Mouse (Mus musculus) midbrain, embryonic 16.5 days (tissue): Measurements from ENCODE around the gene Tbccd1. TPM values are rescaled to one million over a fixed set of nuclear protein-coding genes. Genes with fewer than 3 reads are reported as not detected.
"Not testable (repeated sequence)": the region's sequence is repeated elsewhere in the genome, so short reads cannot be mapped to it uniquely, and the experiment has no call there.

ENCODE experiments used
- ATAC-seq: fragments of 200-750 bp; cut with Nextera tagmentation; 2 replicates; pipeline ENCODE4 v1.8.0; 2017; ENCODE audit warnings: moderate TSS enrichment
- H3K27ac ChIP-seq: fragments of 300-500 bp; sonication (generic); 2 replicates; pipeline ENCODE4 v1.5.1; 2014; ENCODE audit warnings: mild to moderate bottlenecking, low read length, mixed read lengths
- H3K27me3 ChIP-seq: fragments of 300-500 bp; sonication (generic); 2 replicates; pipeline ENCODE4 v1.6.1; 2014; ENCODE audit warnings: low read depth, low read length, mixed read lengths; ENCODE audit not compliant: control insufficient read depth, insufficient read depth
- H3K36me3 ChIP-seq: fragments of 300-500 bp; sonication (generic); 2 replicates; pipeline ENCODE4 v1.6.1; 2014; ENCODE audit warnings: mild to moderate bottlenecking, low read length, moderate library complexity, mixed read lengths; ENCODE audit not compliant: control insufficient read depth, insufficient read depth
- H3K4me1 ChIP-seq: fragments of 300-500 bp; sonication (generic); 2 replicates; pipeline ENCODE4 v1.6.1; 2014; ENCODE audit warnings: mild to moderate bottlenecking, low read length, mixed read lengths; ENCODE audit not compliant: control insufficient read depth, insufficient read depth
- H3K4me2 ChIP-seq: fragments of 300-500 bp; sonication (generic); 2 replicates; pipeline ENCODE4 v1.6.1; 2014; ENCODE audit warnings: mild to moderate bottlenecking, low read length, mixed read lengths
- H3K4me3 ChIP-seq: fragments of 300-500 bp; sonication (generic); 2 replicates; pipeline ENCODE4 v1.5.1; 2014; ENCODE audit warnings: low read depth, mild to moderate bottlenecking, low read length, moderate library complexity, mixed read lengths
- H3K9ac ChIP-seq: fragments of 300-500 bp; sonication (generic); 2 replicates; pipeline ENCODE4 v1.6.1; 2014; ENCODE audit warnings: low read depth, low read length, mixed read lengths
- H3K9me3 ChIP-seq: fragments of 300-500 bp; sonication (generic); replicated peaks from 2 replicates; pipeline ENCODE4 v1.6.1; 2014; ENCODE audit warnings: mild to moderate bottlenecking, low read length, mixed read lengths; ENCODE audit not compliant: control insufficient read depth, poor library complexity, severe bottlenecking
- WGBS: fragments of 180-500 bp; shearing (Covaris S2); extraction: QIAGEN DNeasy Blood & Tissue Kit; methylation state at CpG from one replicate; pipeline ENCODE4 v1.1.7; 2014; 5-methylcytosine and 5-hydroxymethylcytosine counted together
- polyA plus RNA-seq: library from polyadenylated mRNA; unstranded; fragments of >200 nt; fragmentation: Nextera tagmentation; extraction: Ambion mirVana; gene quantifications from 2 replicates; pipeline ENCODE4 v1.2.1, GENCODE M21; 2015

Tbccd1 gene
- polyA plus RNA-seq, 1 experiment from 2014 or later, result 20.5 TPM

DNA sequence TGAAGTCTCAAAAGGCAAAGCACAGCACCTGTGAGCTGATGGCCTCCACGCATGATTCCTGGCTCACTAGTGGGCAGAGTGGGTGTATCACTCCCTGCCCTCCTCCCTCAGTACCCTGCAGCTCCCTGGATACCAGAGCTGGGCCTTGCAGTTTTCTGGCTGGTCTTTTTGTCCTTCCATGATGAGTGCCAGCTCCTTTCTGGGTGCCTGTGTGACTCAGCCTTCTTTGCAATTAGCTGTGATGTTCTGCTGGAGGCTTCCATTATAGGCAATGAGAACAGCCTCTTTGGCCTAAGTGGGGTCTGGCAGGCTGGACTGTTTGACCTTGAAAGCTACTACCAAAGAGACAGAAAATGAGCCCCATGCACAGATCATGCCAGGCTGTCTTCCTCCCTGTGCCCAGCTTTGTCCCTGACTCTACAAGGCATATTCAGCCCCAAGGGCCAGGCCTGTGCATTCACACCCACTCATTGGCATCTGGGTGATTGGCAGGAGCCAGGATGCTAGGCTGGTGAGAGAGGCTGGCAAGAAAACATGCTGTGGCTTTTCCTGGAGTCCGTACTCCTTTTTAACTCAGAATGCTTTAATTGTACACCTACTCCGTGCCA is 78.1 kb downstream of the Tbccd1 start:
- ATAC-seq, result no peak
- H3K4me2 ChIP-seq, result no peak overlapping the region

DNA sequence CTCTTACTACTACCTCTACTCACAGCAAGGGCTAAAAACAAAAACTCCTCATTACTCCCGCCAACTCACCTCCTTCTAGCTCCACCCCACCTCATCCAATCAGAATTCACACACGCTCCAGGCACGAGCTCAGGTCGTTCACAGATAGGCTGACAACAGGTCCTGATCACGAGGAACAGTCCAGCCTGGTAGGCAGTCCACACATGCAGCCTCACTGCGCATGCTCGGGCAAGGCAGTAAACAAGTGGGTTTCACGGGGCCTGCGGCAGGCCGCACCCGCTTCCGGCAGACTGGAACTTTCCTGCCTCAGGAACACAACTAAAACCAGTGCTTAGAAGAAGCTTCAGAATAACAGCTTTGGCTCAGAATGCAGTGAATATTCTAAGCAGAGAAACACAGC is 79.2 kb downstream of the Tbccd1 start:
- not testable (repeated sequence) for H3K4me3 ChIP-seq, H3K36me3 ChIP-seq, H3K4me1 ChIP-seq, H3K4me2 ChIP-seq, H3K9ac ChIP-seq, ATAC-seq, H3K27ac ChIP-seq, H3K9me3 ChIP-seq, H3K27me3 ChIP-seq
- WGBS, result 94% methylated on average over 12 of the region's 12 CpGs

More for the DNA sequence above, 78.1 kb downstream of the Tbccd1 start:
- no peaks in the 10 kb centered on the region for H3K27me3 ChIP-seq
- no peak overlapping the region for H3K9ac ChIP-seq
- H3K4me3 ChIP-seq, result no peak overlapping the region
- no peak overlapping the region for H3K27ac ChIP-seq
- H3K4me1 ChIP-seq, result no peaks in the 10 kb centered on the region
- H3K36me3 ChIP-seq, result no peaks in the 10 kb centered on the region
- WGBS, result 94% methylated on average over 3 of the region's 3 CpGs
- no peaks in the 10 kb centered on the region for H3K9me3 ChIP-seq

- H3K27ac ChIP-seq, result no peak overlapping the region
- whole genome bisulfite sequencing, result 63% methylated on average over 5 of the region's 5 CpGs
- H3K4me1 ChIP-seq, result no peaks in the 10 kb centered on the region
- H3K27me3 ChIP-seq, result no peaks in the 10 kb centered on the region
- H3K9me3 ChIP-seq, result no peaks in the 10 kb centered on the region
- ATAC-seq, result no peak
- H3K36me3 ChIP-seq, result no peaks in the 10 kb centered on the region
- no peak overlapping the region for H3K9ac ChIP-seq
- no peak overlapping the region for H3K4me3 ChIP-seq
- H3K4me2 ChIP-seq, result no peak overlapping the region
Measured at GRCm38 (mm10) chr16:22775471-22775985, 81.9 kb downstream of the Tbccd1 start.

GRCm38 (mm10) chr16:22768661-22769060 is 88.8 kb downstream of the Tbccd1 start:
- no peaks in the 10 kb centered on the region for H3K27me3 ChIP-seq
- H3K4me1 ChIP-seq, result no peaks in the 10 kb centered on the region
- WGBS, result 85% methylated on average over 8 of the region's 8 CpGs

DNA sequence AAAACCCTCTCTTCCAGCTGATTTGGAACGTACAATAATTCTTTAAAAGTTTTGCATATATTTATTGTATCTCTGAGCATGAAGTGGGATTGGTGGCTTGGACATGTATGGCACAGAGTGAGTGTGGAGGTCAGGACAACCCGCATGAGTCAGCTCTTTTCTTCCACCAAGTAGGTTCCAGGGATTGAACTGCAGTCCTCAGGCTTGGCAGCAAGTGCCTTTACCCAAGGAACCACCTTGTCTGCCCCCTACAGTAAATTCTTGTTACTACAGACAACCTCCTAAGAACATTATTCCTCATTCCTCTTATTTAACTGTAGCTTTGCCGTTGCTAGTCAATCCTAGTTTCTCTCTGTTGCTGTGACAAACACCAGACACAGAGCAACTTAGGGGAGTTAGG is 90.1 kb downstream of the Tbccd1 start:
- H3K4me3 ChIP-seq, result no peak overlapping the region
- no peaks in the 10 kb centered on the region for H3K27me3 ChIP-seq
- H3K27ac ChIP-seq, result no peak overlapping the region
- no peaks in the 10 kb centered on the region for H3K4me1 ChIP-seq
- WGBS, result 89% methylated on average over 3 of the region's 3 CpGs
- no peak overlapping the region for H3K9ac ChIP-seq
- no peak overlapping the region for H3K4me2 ChIP-seq
- no peak for ATAC-seq
- no peaks in the 10 kb centered on the region for H3K36me3 ChIP-seq
- H3K9me3 ChIP-seq, result no peaks in the 10 kb centered on the region

More at GRCm38 (mm10) chr16:22768661-22769060, 88.8 kb downstream of the Tbccd1 start:
- H3K4me2 ChIP-seq, result no peak overlapping the region
- no peak overlapping the region for H3K27ac ChIP-seq
- ATAC-seq, result no peak
- H3K36me3 ChIP-seq, result no peaks in the 10 kb centered on the region
- no peaks in the 10 kb centered on the region for H3K9me3 ChIP-seq
- H3K9ac ChIP-seq, result no peak overlapping the region
- H3K4me3 ChIP-seq, result no peak overlapping the region

GRCm38 (mm10) chr16:22766738-22767211 is 90.7 kb downstream of the Tbccd1 start:
- H3K27me3 ChIP-seq, result no peaks in the 10 kb centered on the region
- H3K4me2 ChIP-seq, result no peak overlapping the region
- no peaks in the 10 kb centered on the region for H3K36me3 ChIP-seq
- H3K4me3 ChIP-seq, result no peak overlapping the region
- no peaks in the 10 kb centered on the region for H3K4me1 ChIP-seq
- no peak overlapping the region for H3K9ac ChIP-seq
- 77% methylated on average over 16 of the region's 16 CpGs for WGBS
- H3K27ac ChIP-seq, result no peak overlapping the region
- ATAC-seq, result no peak
- H3K9me3 ChIP-seq, result no peaks in the 10 kb centered on the region

- Histone ChIP-seq H3K4me1 (no peaks in the 10 kb centered on the region), H3K27ac (no peak overlapping the region), H3K4me2 (no peak overlapping the region), H3K9ac (no peak overlapping the region), H3K9me3 (peaks cover 4% of the 10 kb centered on the region; the same call in 1 of the 2 replicates), H3K27me3 (no peaks in the 10 kb centered on the region), H3K4me3 (no peak overlapping the region), H3K36me3 (no peaks in the 10 kb centered on the region)
- ATAC-seq, result no peak
- WGBS, result 93% methylated on average over 7 of the region's 7 CpGs
Measured at GRCm38 (mm10) chr16:22765531-22765930, 91.9 kb downstream of the Tbccd1 start.

Other genes with a start within 250 kb of the Tbccd1 start
- gene Dgkg, start 200.4 kb downstream of the Tbccd1 start, polyA plus RNA-seq, result 2.5 and 4.6 TPM in 2 replicates
- not detected in 2 replicates for gene Crygs, start 46.1 kb downstream of the Tbccd1 start, polyA plus RNA-seq
- 97.4 and 97.7 TPM in 2 replicates for gene Dnajb11, start 176 bp upstream of the Tbccd1 start, polyA plus RNA-seq
- gene Ahsg, start 33.6 kb upstream of the Tbccd1 start, polyA plus RNA-seq, result not detected in 2 replicates
- not detected in 2 replicates for gene Fetub, start 60.7 kb upstream of the Tbccd1 start, polyA plus RNA-seq
- 0.24 TPM in 2 replicates for gene Hrg, start 93.4 kb upstream of the Tbccd1 start, polyA plus RNA-seq
- not detected in 2 replicates for gene Kng2, start 171.8 kb upstream of the Tbccd1 start, polyA plus RNA-seq
- gene Kng1, start 200.2 kb upstream of the Tbccd1 start, polyA plus RNA-seq, result not detected in 2 replicates
- gene Eif4a2, start 249.8 kb upstream of the Tbccd1 start, polyA plus RNA-seq, result 364 and 366 TPM in 2 replicates